Mouse (Mus musculus) MEL (cell line): ENCODE results near the gene Pard3b. TPM values are rescaled to one million over a fixed set of nuclear protein-coding genes. Genes with fewer than 3 reads are reported as not detected.

Source experiments
- DNase-seq: peaks from one replicate; pipeline ENCODE4 v3.0.0; 2011; ENCODE audit warnings: low read depth, low spot score
- H3K27ac ChIP-seq: 2 replicates; pipeline ENCODE4 v1.5.1; 2012; ENCODE audit warnings: low read depth, mild to moderate bottlenecking, control low read depth, low read length, moderate library complexity; ENCODE audit not compliant: control insufficient read depth
- H3K27me3 ChIP-seq, 2 experiments: fragments of 150-350 bp in 1 of 2; sonication (generic) in 1 of 2; 2 replicates each; pipeline ENCODE4 v1.6.1; 2012; ENCODE audit warnings: low read length in 2 of 2, mild to moderate bottlenecking in 2 of 2, improper control_type of control experiment in 1 of 2, moderate library complexity in 1 of 2; ENCODE audit not compliant: insufficient read depth in 2 of 2, control insufficient read depth in 1 of 2
- H3K36me3 ChIP-seq, 2 experiments: 2 replicates each; pipeline ENCODE4 v1.6.1; 2012 to 2014; ENCODE audit warnings: low read length in 2 of 2, improper control_type of control experiment in 1 of 2, inconsistent platforms in 1 of 2, mild to moderate bottlenecking in 1 of 2; ENCODE audit not compliant: insufficient read depth in 2 of 2, control insufficient read depth in 1 of 2
- H3K4me1 ChIP-seq, 2 experiments: fragments of 150-350 bp in 1 of 2; sonication (generic) in 1 of 2; 2 replicates each; pipeline ENCODE4 v1.6.1; 2012; ENCODE audit warnings: low read length in 2 of 2, improper control_type of control experiment in 1 of 2, mild to moderate bottlenecking in 1 of 2; ENCODE audit not compliant: insufficient read depth in 2 of 2, control insufficient read depth in 1 of 2
- H3K4me3 ChIP-seq, 2 experiments: fragments of 150-350 bp in 1 of 2; sonication (generic) in 1 of 2; 2 replicates each; pipeline ENCODE4 v1.5.1; 2012; ENCODE audit warnings: low read depth in 2 of 2, low read length in 2 of 2, mild to moderate bottlenecking in 2 of 2, moderate library complexity in 2 of 2, control low read depth in 1 of 2, improper control_type of control experiment in 1 of 2; ENCODE audit not compliant: control insufficient read depth in 1 of 2, insufficient read depth in 1 of 2
- H3K79me2 ChIP-seq: 2 replicates; pipeline ENCODE4 v1.6.1; 2012; ENCODE audit warnings: mild to moderate bottlenecking, low read length, moderate library complexity; ENCODE audit not compliant: control insufficient read depth, poor library complexity, insufficient read depth
- H3K9ac ChIP-seq: 2 replicates; pipeline ENCODE4 v1.6.1; 2012; ENCODE audit warnings: low read depth, mild to moderate bottlenecking, control low read depth, low read length, moderate library complexity; ENCODE audit not compliant: control insufficient read depth, poor library complexity, severe bottlenecking
- H3K9me3 ChIP-seq: fragments of 150-350 bp; sonication (generic); replicated peaks from 2 replicates; pipeline ENCODE4 v1.6.1; 2012; ENCODE audit warnings: mild to moderate bottlenecking, low read length, improper control_type of control experiment, moderate library complexity; ENCODE audit not compliant: insufficient read depth
- CHD1 ChIP-seq: IDR thresholded peaks from 2 replicates; pipeline ENCODE4 v1.6.1; 2012; ENCODE audit warnings: low read depth, mild to moderate bottlenecking, inconsistent platforms, low read length, improper control_type of control experiment
- E2F4 ChIP-seq: IDR thresholded peaks from 2 replicates; pipeline ENCODE4 v1.6.1; 2011; ENCODE audit warnings: low read depth, low read length, improper control_type of control experiment, borderline replicate concordance
- ELF1 ChIP-seq: IDR thresholded peaks from 2 replicates; pipeline ENCODE4 v1.6.1; 2014; ENCODE audit warnings: low read depth, mild to moderate bottlenecking, inconsistent platforms, low read length, improper control_type of control experiment, moderate library complexity
- EP300 ChIP-seq, 2 experiments: IDR thresholded peaks; 2 replicates each; pipeline ENCODE4 v1.6.1; 2011; ENCODE audit warnings: improper control_type of control experiment in 2 of 2, low read length in 2 of 2, low read depth in 1 of 2, mild to moderate bottlenecking in 1 of 2
- JUND ChIP-seq: IDR thresholded peaks from 2 replicates; pipeline ENCODE4 v1.6.1; 2011; ENCODE audit warnings: low read depth, mild to moderate bottlenecking, improper control_type of control experiment, low read length
- MAZ ChIP-seq: IDR thresholded peaks from 2 replicates; pipeline ENCODE4 v1.6.1; 2012; ENCODE audit warnings: low read depth, mild to moderate bottlenecking, inconsistent platforms, low read length, improper control_type of control experiment
- MEF2A ChIP-seq: IDR thresholded peaks from 2 replicates; pipeline ENCODE4 v1.6.1; 2014; ENCODE audit warnings: low read depth, mild to moderate bottlenecking, inconsistent platforms, low read length, improper control_type of control experiment; ENCODE audit not compliant: poor library complexity, insufficient replicate concordance, severe bottlenecking; ENCODE audit errors: extremely low read depth
- MXI1 ChIP-seq: IDR thresholded peaks from 2 replicates; pipeline ENCODE4 v1.6.1; 2011; ENCODE audit warnings: mild to moderate bottlenecking, low read depth, low read length, improper control_type of control experiment
- POLR2AphosphoS5 ChIP-seq: IDR thresholded peaks from 2 replicates; pipeline ENCODE4 v1.6.1; 2012; ENCODE audit warnings: low read depth, borderline replicate concordance, mild to moderate bottlenecking, inconsistent platforms, low read length, moderate library complexity, mixed read lengths
- RCOR1 ChIP-seq: IDR thresholded peaks from 2 replicates; pipeline ENCODE4 v1.6.1; 2012; ENCODE audit warnings: low read depth, mild to moderate bottlenecking, inconsistent platforms, low read length, improper control_type of control experiment
- SIN3A ChIP-seq: IDR thresholded peaks from 2 replicates; pipeline ENCODE4 v1.6.1; 2012; ENCODE audit warnings: low read length, improper control_type of control experiment, inconsistent platforms
- SMC3 ChIP-seq: IDR thresholded peaks from 2 replicates; pipeline ENCODE4 v1.6.1; 2011; ENCODE audit warnings: low read depth, low read length, improper control_type of control experiment
- TBP ChIP-seq: IDR thresholded peaks from 2 replicates; pipeline ENCODE4 v1.8.0; 2011; ENCODE audit warnings: low read depth, low read length, improper control_type of control experiment
- UBTF ChIP-seq: IDR thresholded peaks from 2 replicates; pipeline ENCODE4 v1.6.1; 2012; ENCODE audit warnings: low read depth, mild to moderate bottlenecking, inconsistent platforms, low read length, improper control_type of control experiment, moderate library complexity, borderline replicate concordance; ENCODE audit not compliant: insufficient read depth
- USF1 ChIP-seq: IDR thresholded peaks from 2 replicates; pipeline ENCODE4 v1.6.1; 2014; ENCODE audit warnings: low read depth, mild to moderate bottlenecking, inconsistent platforms, low read length, improper control_type of control experiment, moderate library complexity
- ZC3H11A ChIP-seq: IDR thresholded peaks from 2 replicates; pipeline ENCODE4 v1.6.1; 2012; ENCODE audit warnings: low read depth, mild to moderate bottlenecking, inconsistent platforms, low read length, improper control_type of control experiment
- ZKSCAN1 ChIP-seq: IDR thresholded peaks from 2 replicates; pipeline ENCODE4 v1.6.1; 2012; ENCODE audit warnings: low read depth, mild to moderate bottlenecking, inconsistent platforms, low read length, improper control_type of control experiment, moderate library complexity
- ZMIZ1 ChIP-seq: IDR thresholded peaks from 2 replicates; pipeline ENCODE4 v1.6.1; 2012; ENCODE audit warnings: low read depth, mild to moderate bottlenecking, inconsistent platforms, low read length, improper control_type of control experiment, moderate library complexity
- polyA plus RNA-seq, 2 experiments: library from polyadenylated mRNA; stranded (reverse) in 1 of 2; unstranded in 1 of 2; fragments of >175 nt in 1 of 2; fragments of >200 nt in 1 of 2; gene quantifications; 2 replicates each; pipeline versions ENCODE4 v1.2.1 to v1.2.4; 2012; ENCODE audit warnings: low replicate concordance in 2 of 2, low read depth in 1 of 2; ENCODE audit not compliant: insufficient read length in 2 of 2, insufficient read depth in 1 of 2, missing spikeins in 1 of 2
- total RNA-seq: library from RNA; depleted of rRNA; stranded (reverse); fragments of 300-350 nt; gene quantifications from 2 replicates; pipeline ENCODE4 v1.2.3, GENCODE M21; 2012

Gene Pard3b
- total and polyA plus RNA-seq, 3 experiments = not detected

DNA sequence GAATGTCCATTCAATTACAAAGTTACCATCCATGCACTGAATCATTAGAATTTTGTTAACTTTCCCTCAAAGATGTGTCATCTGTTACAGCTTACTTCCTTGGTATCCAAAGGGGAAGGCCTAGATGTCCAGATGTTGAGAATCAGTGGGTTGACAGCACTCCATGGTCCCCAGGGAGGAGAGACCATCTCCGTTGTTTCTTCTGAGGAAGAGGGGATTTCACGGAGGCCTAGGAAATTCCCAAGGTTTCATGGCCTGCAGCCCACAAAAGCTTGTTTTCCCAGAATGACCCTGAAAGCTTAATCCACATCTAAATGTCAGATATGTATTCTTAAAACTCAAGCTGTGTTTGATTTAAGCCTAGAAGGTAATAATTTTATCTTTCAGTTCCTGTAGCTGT lies 884.1 kb downstream of the Pard3b start:
- Histone ChIP-seq H3K27me3 (no peaks in the 10 kb centered on the region), H3K4me1 (no peaks in the 10 kb centered on the region), H3K4me3 (no peak overlapping the region), H3K79me2 (no peaks in the 10 kb centered on the region), H3K27ac (no peak overlapping the region), H3K9ac (no peak overlapping the region), H3K9me3 (no peaks in the 10 kb centered on the region), H3K36me3 (no peaks in the 10 kb centered on the region)
- TF ChIP-seq MXI1 (no peak), UBTF (no peak), ZC3H11A (no peak), ZKSCAN1 (no peak), SIN3A (no peak), SMC3 (no peak), ELF1 (no peak), TBP (no peak), USF1 (no peak), ZMIZ1 (no peak), POLR2AphosphoS5 (no peak), MAZ (no peak)
- DNase-seq = no peak

- Histone ChIP-seq H3K79me2 (no peaks in the 10 kb centered on the region), H3K27ac (no peak overlapping the region), H3K4me3 (no peak overlapping the region), H3K36me3 (no peaks in the 10 kb centered on the region), H3K9me3 (no peaks in the 10 kb centered on the region), H3K27me3 (no peaks in the 10 kb centered on the region), H3K4me1 (no peaks in the 10 kb centered on the region), H3K9ac (no peak overlapping the region)
- no peak for DNase-seq
- no peak for TF ChIP-seq MEF2A
- no peak for TF ChIP-seq RCOR1
- no peak for TF ChIP-seq USF1
- no peak for TF ChIP-seq SMC3
- no peak for TF ChIP-seq POLR2AphosphoS5
- TF ChIP-seq CHD1 = no peak
- no peak for TF ChIP-seq UBTF
- no peak for TF ChIP-seq JUND
- TF ChIP-seq EP300 (IDR thresholded peaks at IDR 0.05; ENCODE audit: low read depth in 1 of 2, low read length in 2 of 2) = no peak
- TF ChIP-seq TBP = no peak
- no peak for TF ChIP-seq E2F4
Observed at GRCm38 (mm10) chr1:62527788-62528187, 889.2 kb downstream of the Pard3b start.
